Mouse (Mus musculus) adrenal gland, postnatal 14 days (tissue): ENCODE measurements around the gene Cpne6. TPM values are rescaled to one million over a fixed set of nuclear protein-coding genes. Genes with fewer than 3 reads are reported as not detected.
A peak's percentile ranks its signal among the peaks of the same experiment; 100 is the strongest.

Experiments used
- DNase-seq: peaks from one replicate; pipeline ENCODE4 v3.0.0; 2021; ENCODE audit warnings: mixed read lengths
- long read RNA-seq, 2 experiments: library from polyadenylated mRNA; stranded (forward); transcript quantifications; one replicate each; pipeline ENCODE4 v2.0.0; 2021
- total RNA-seq: library from RNA; stranded (reverse); gene quantifications from 2 replicates; pipeline ENCODE4 v1.2.3, GENCODE M21; 2021

The Cpne6 gene
- total RNA-seq, result 0.45 TPM in 1 of 2 replicates, not detected in the other
- long read RNA-seq, experiment 1, result 0 reads
- long read RNA-seq, experiment 2, result 0 reads

- DNase-seq, result no peak
Observed at GRCm38 (mm10) chr14:55510125-55510731, at the start of gene Cpne6. Gene Cpne6, plus strand, starts transcription at chr14:55510445.

- no peak for DNase-seq
Observed at GRCm38 (mm10) chr14:55461757-55462156, 48.5 kb upstream of the Cpne6 start.

- no peak for DNase-seq
Observed at GRCm38 (mm10) chr14:55466481-55466880, 43.8 kb upstream of the Cpne6 start.

GRCm38 (mm10) chr14:55467108-55467507 is 43.1 kb upstream of the Cpne6 start:
- no peak for DNase-seq

GRCm38 (mm10) chr14:55468301-55468741 is 41.9 kb upstream of the Cpne6 start:
- DNase-seq, result no peak

- no peak for DNase-seq
Observed at GRCm38 (mm10) chr14:55469041-55469440, 41.2 kb upstream of the Cpne6 start.

GRCm38 (mm10) chr14:55469821-55470220 is 40.4 kb upstream of the Cpne6 start:
- no peak for DNase-seq

- DNase-seq, result peak; percentile 48
Observed at GRCm38 (mm10) chr14:55470806-55471205, 39.4 kb upstream of the Cpne6 start.

- DNase-seq, result no peak
Observed at GRCm38 (mm10) chr14:55475654-55476053, 34.6 kb upstream of the Cpne6 start.

- DNase-seq, result no peak
Observed at GRCm38 (mm10) chr14:55477421-55477820, 32.8 kb upstream of the Cpne6 start.

GRCm38 (mm10) chr14:55477829-55478228 is 32.4 kb upstream of the Cpne6 start:
- DNase-seq, result no peak

- peak; percentile 91 for DNase-seq
Observed at GRCm38 (mm10) chr14:55478651-55479599, 31.3 kb upstream of the Cpne6 start, which contains the start of gene Dhrs4. Gene Dhrs4, plus strand, starts transcription at chr14:55478758.

GRCm38 (mm10) chr14:55479629-55480028 is 30.6 kb upstream of the Cpne6 start:
- DNase-seq, result no peak

- DNase-seq, result no peak
Observed at GRCm38 (mm10) chr14:55484430-55485085, 25.7 kb upstream of the Cpne6 start.

GRCm38 (mm10) chr14:55486836-55487235 is 23.4 kb upstream of the Cpne6 start:
- DNase-seq, result no peak

- peak; percentile 77 for DNase-seq
Observed at GRCm38 (mm10) chr14:55490361-55491201, 19.7 kb upstream of the Cpne6 start, which contains the start of gene Carmil3. Gene Carmil3, plus strand, starts transcription at chr14:55490651.

- DNase-seq, result peak; percentile 79
Observed at GRCm38 (mm10) chr14:55491291-55491833, 18.9 kb upstream of the Cpne6 start.

- no peak for DNase-seq
Observed at GRCm38 (mm10) chr14:55492103-55492502, 18.1 kb upstream of the Cpne6 start.

- no peak for DNase-seq
Observed at GRCm38 (mm10) chr14:55495509-55496240, 14.6 kb upstream of the Cpne6 start.

GRCm38 (mm10) chr14:55496761-55497448 is 13.3 kb upstream of the Cpne6 start:
- DNase-seq, result no peak
